Mouse (Mus musculus): ENCODE measurements around the gene Grid1. TPM values are rescaled to one million over a fixed set of nuclear protein-coding genes. Genes with fewer than 3 reads are reported as not detected.
A peak's percentile ranks its signal among the peaks of the same experiment; 100 is the strongest.

Gene Grid1
- total and polyA plus RNA-seq, 2 experiments from 2014 or later: 9.2 to 28.3 TPM

DNA sequence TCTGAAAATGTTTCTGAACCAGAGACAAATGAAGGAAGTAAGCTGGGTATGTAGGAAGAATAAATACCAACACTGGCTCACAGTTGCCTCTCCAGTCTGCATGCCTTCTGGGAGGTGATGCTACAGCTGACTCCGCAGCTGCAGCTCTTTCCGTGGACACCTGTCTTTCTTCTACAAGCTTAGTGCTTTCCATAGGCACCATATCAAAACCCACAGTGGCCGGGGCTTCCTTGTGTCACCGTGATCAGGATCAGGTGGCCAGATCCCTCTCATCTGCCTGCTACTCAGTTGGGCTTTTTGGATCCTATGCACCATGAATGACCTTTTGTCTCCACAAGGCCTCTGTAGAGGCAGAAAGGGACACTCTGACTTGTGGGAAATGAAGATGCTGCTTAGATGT is 272.7 kb downstream of the Grid1 start:
- DNase-seq: no peak
- no peak for TF ChIP-seq CTCF (IDR thresholded peaks at IDR 0.05; ENCODE audit: low read depth)
- H3K4me1 ChIP-seq (ENCODE audit: insufficient read depth): peaks cover 10% of the 10 kb centered on the region
- no peak overlapping the region for H3K4me3 ChIP-seq (ENCODE audit: low read depth, low read length)
- H3K27ac ChIP-seq (ENCODE audit: low read depth, low read length): no peak overlapping the region
- no peak for ATAC-seq
- WGBS: 92% methylated on average over 4 of the region's 4 CpGs
- no peaks in the 10 kb centered on the region for H3K9me3 ChIP-seq (ENCODE audit: low read length)
- H3K27me3 ChIP-seq (ENCODE audit: insufficient read depth, low read length): no peaks in the 10 kb centered on the region
- no peak overlapping the region for H3K9ac ChIP-seq
- no peak overlapping the region for H3K4me2 ChIP-seq (ENCODE audit: low read depth)
- H3K36me3 ChIP-seq (ENCODE audit: insufficient read depth): no peaks in the 10 kb centered on the region

- WGBS: 67% methylated on average over 6 of the region's 6 CpGs
Measured at GRCm38 (mm10) chr14:35093561-35094186, 273.8 kb downstream of the Grid1 start.

GRCm38 (mm10) chr14:35095506-35096059 is 275.7 kb downstream of the Grid1 start:
- TF ChIP-seq CTCF (IDR thresholded peaks at IDR 0.05; ENCODE audit: low read depth): no peak
- ATAC-seq: peak; percentile 34; the same call in 1 of the 2 replicates
- Histone ChIP-seq H3K9ac (no peak overlapping the region), H3K4me3 (ENCODE audit: low read depth, low read length) (no peak overlapping the region), H3K27ac (ENCODE audit: low read depth, low read length) (no peak overlapping the region), H3K27me3 (ENCODE audit: insufficient read depth, low read length) (no peaks in the 10 kb centered on the region), H3K9me3 (ENCODE audit: low read length) (no peaks in the 10 kb centered on the region), H3K36me3 (ENCODE audit: insufficient read depth) (no peaks in the 10 kb centered on the region), H3K4me1 (ENCODE audit: insufficient read depth) (peaks cover 10% of the 10 kb centered on the region), H3K4me2 (ENCODE audit: low read depth) (no peak overlapping the region)
- WGBS: 21% methylated on average over 9 of the region's 9 CpGs
- DNase-seq: peak; percentile 20

More at GRCm38 (mm10) chr14:35093561-35094186, 273.8 kb downstream of the Grid1 start:
- H3K4me2 ChIP-seq (ENCODE audit: low read depth): no peak overlapping the region
- ATAC-seq (peak; percentile 36; the same call in 1 of the 2 replicates), DNase-seq (no peak)
- peaks cover 10% of the 10 kb centered on the region for H3K4me1 ChIP-seq (ENCODE audit: insufficient read depth)
- no peak; the same call in none of the 2 replicates for TF ChIP-seq CTCF (IDR thresholded peaks at IDR 0.05; ENCODE audit: low read depth)
- no peaks in the 10 kb centered on the region for H3K9me3 ChIP-seq (ENCODE audit: low read length)
- H3K36me3 ChIP-seq (ENCODE audit: insufficient read depth): no peaks in the 10 kb centered on the region
- no peak overlapping the region for H3K4me3 ChIP-seq (ENCODE audit: low read depth, low read length)
- H3K27ac ChIP-seq (ENCODE audit: low read depth, low read length): no peak overlapping the region
- no peak overlapping the region for H3K9ac ChIP-seq
- H3K27me3 ChIP-seq (ENCODE audit: insufficient read depth, low read length): no peaks in the 10 kb centered on the region

- H3K27ac ChIP-seq (ENCODE audit: low read depth, low read length): no peak overlapping the region
- no peak for TF ChIP-seq CTCF (IDR thresholded peaks at IDR 0.05; ENCODE audit: low read depth)
- no peaks in the 10 kb centered on the region for H3K9me3 ChIP-seq (ENCODE audit: low read length)
- no peaks in the 10 kb centered on the region for H3K27me3 ChIP-seq (ENCODE audit: insufficient read depth, low read length)
- no peaks in the 10 kb centered on the region for H3K36me3 ChIP-seq (ENCODE audit: insufficient read depth)
- WGBS: 23% methylated on average over 4 of the region's 4 CpGs
- H3K4me1 ChIP-seq (ENCODE audit: insufficient read depth): peaks cover 10% of the 10 kb centered on the region
- no peak overlapping the region for H3K4me3 ChIP-seq (ENCODE audit: low read depth, low read length)
- no peak for ATAC-seq
- H3K4me2 ChIP-seq (ENCODE audit: low read depth): no peak overlapping the region
- H3K9ac ChIP-seq: no peak overlapping the region
- peak; percentile 24 for DNase-seq
Measured at GRCm38 (mm10) chr14:35096085-35096484, 276.2 kb downstream of the Grid1 start.

GRCm38 (mm10) chr14:35097166-35097565 is 277.3 kb downstream of the Grid1 start:
- Histone ChIP-seq H3K27ac (ENCODE audit: low read depth, low read length) (no peak overlapping the region), H3K4me3 (ENCODE audit: low read depth, low read length) (no peak overlapping the region), H3K4me1 (ENCODE audit: insufficient read depth) (peaks cover 10% of the 10 kb centered on the region), H3K27me3 (ENCODE audit: insufficient read depth, low read length) (no peaks in the 10 kb centered on the region), H3K9me3 (ENCODE audit: low read length) (no peaks in the 10 kb centered on the region), H3K36me3 (ENCODE audit: insufficient read depth) (no peaks in the 10 kb centered on the region), H3K4me2 (ENCODE audit: low read depth) (no peak overlapping the region), H3K9ac (no peak overlapping the region)
- 85% methylated on average over 5 of the region's 5 CpGs for WGBS
- ATAC-seq (0 out of 2 replicates have a peak, but pooled peaks have one; percentile 21), DNase-seq (no peak)
- no peak for TF ChIP-seq CTCF (IDR thresholded peaks at IDR 0.05; ENCODE audit: low read depth)

DNA sequence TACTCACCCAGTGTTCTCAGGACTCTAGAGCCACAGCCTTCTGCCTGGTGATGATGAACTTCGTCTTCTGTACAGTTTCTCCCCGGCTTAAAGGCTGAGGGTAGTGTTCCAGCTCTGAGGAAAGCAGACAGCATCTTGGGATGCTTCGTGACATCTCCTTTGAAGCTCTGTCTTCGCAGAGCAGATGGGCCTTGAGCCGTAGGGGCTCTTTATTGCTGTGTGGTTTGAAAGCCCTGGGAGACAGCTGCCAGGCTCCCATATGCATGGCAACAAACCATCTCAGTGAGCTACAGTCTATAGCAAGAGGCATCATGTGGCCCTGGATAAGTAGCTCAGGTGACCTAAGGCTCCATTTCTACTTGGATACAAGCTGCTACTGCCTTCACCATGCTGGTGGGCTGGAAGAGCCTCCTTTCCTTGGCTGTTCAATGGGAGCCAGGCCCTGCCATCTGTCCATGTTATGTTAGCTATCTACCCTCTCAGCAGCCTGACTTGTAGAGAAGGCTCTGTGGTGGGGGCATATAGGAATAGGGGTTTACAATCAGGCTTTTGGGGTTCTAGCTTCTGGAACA is 283.8 kb downstream of the Grid1 start:
- no peaks in the 10 kb centered on the region for H3K27me3 ChIP-seq (ENCODE audit: insufficient read depth, low read length)
- ATAC-seq (peak; percentile 59), DNase-seq (no peak)
- TF ChIP-seq CTCF (IDR thresholded peaks at IDR 0.05; ENCODE audit: low read depth): no peak
- WGBS: 87% methylated on average over 5 of the region's 5 CpGs
- no peak overlapping the region for H3K9ac ChIP-seq
- H3K4me2 ChIP-seq (ENCODE audit: low read depth): no peak overlapping the region
- H3K4me1 ChIP-seq (ENCODE audit: insufficient read depth): no peaks in the 10 kb centered on the region
- no peaks in the 10 kb centered on the region for H3K36me3 ChIP-seq (ENCODE audit: insufficient read depth)
- H3K9me3 ChIP-seq (ENCODE audit: low read length): no peaks in the 10 kb centered on the region
- H3K27ac ChIP-seq (ENCODE audit: low read depth, low read length): no peak overlapping the region
- H3K4me3 ChIP-seq (ENCODE audit: low read depth, low read length): no peak overlapping the region

DNA sequence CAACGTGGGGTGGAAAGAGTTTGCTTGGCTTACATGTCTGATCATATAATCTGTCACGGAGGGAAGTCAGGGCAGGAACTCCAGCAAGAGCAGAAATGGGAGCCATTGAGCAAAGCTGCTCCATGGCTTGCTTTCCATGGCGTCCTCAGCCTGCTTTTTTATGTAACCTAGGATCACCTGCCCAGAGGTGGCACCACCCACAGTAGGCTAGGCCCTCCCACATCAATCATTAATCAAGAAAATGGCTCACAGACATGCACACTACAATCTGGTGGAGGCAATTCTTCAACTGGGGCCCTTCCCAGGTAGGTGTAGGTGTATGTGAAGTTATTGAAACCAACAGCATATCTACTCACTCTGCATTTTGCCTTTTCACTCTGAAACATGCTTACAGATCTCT is 287.7 kb downstream of the Grid1 start:
- Histone ChIP-seq H3K4me1 (ENCODE audit: insufficient read depth) (no peaks in the 10 kb centered on the region), H3K27ac (ENCODE audit: low read depth, low read length) (no peak overlapping the region), H3K9ac (no peak overlapping the region), H3K9me3 (ENCODE audit: low read length) (no peaks in the 10 kb centered on the region), H3K27me3 (ENCODE audit: insufficient read depth, low read length) (no peaks in the 10 kb centered on the region), H3K4me3 (ENCODE audit: low read depth, low read length) (no peak overlapping the region), H3K4me2 (ENCODE audit: low read depth) (no peak overlapping the region), H3K36me3 (ENCODE audit: insufficient read depth) (no peaks in the 10 kb centered on the region)
- WGBS: 88% methylated on average over 3 of the region's 3 CpGs
- ATAC-seq (no peak), DNase-seq (no peak)
- no peak for TF ChIP-seq CTCF (IDR thresholded peaks at IDR 0.05; ENCODE audit: low read depth)
